In the genomic region with DNA sequence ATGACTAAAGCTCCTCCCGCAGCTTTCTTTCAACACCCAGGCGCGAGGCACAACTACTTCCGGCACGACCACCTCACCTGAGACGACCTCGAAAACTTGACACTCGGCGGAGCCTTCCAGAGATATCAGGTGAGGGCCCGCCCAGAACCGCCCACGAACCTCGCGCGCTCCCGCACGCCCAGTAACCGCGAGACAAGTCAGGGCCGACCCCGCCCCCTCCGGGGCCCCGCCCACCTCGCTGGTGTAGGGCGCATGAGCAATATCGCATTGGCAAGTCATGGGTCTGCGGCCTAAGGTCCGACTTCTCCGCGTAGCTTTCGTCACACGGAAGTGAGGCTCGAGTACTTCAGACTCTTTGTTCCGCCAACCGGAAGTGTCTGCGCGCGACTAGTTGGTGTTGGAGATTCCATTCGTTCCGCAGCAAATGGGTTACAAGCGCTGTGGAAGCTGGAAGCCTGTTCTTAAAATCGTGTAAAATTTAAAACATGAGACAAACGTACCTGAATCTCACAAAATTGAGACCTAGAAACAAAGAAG, we compare ENCODE assay signal across 7 mouse cellular contexts. TPM values are rescaled to one million over a fixed set of nuclear protein-coding genes. Genes with fewer than 3 reads are reported as not detected.
DNase-seq lines count a peak whose midpoint lies in the region; ATAC-seq lines count a peak whose summit lies in the region.

No protein-coding gene starts in this region.

- no peaks in the 10 kb centered on the region for H3K36me3 ChIP-seq in embryonic facial prominence, embryonic 11.5 days (replicated peaks; ENCODE audit: control insufficient read depth, insufficient read depth, low read depth, low read length)
- H3K36me3 ChIP-seq in limb, embryonic 10.5 days: peaks cover 30% of the 10 kb centered on the region
- peaks cover 12% of the 10 kb centered on the region for H3K36me3 ChIP-seq in midbrain, embryonic 13.5 days

- H3K9me3 ChIP-seq in embryonic facial prominence, embryonic 11.5 days (replicated peaks; ENCODE audit: control insufficient read depth, low read length): no peaks in the 10 kb centered on the region
- H3K9me3 ChIP-seq in limb, embryonic 10.5 days (replicated peaks): no peaks in the 10 kb centered on the region
- no peaks in the 10 kb centered on the region for H3K9me3 ChIP-seq in midbrain, embryonic 13.5 days

- ATAC-seq in embryonic facial prominence, embryonic 11.5 days (replicated peaks; ENCODE audit: insufficient number of reproducible peaks, low FRiP score, low TSS enrichment, low read depth): peak; percentile 97
- peak; percentile 97 for ATAC-seq in granulocyte monocyte progenitor cell, adult 5-6 weeks (replicated peaks; ENCODE audit: poor library complexity, severe bottlenecking)
- ATAC-seq in midbrain, embryonic 13.5 days: peak; percentile 99

- H3K4me3 ChIP-seq in embryonic facial prominence, embryonic 11.5 days (ENCODE audit: low read depth, low read length): peak overlapping the region; percentile 48
- H3K4me3 ChIP-seq in limb, embryonic 10.5 days: peak overlapping the region; percentile 75
- H3K4me3 ChIP-seq in midbrain, embryonic 13.5 days (replicated peaks): peak overlapping the region; percentile 70

- peak overlapping the region; percentile 47 for H3K9ac ChIP-seq in embryonic facial prominence, embryonic 11.5 days (replicated peaks; ENCODE audit: low read length)
- H3K9ac ChIP-seq in midbrain, embryonic 13.5 days (replicated peaks): peak overlapping the region; percentile 79

- H3K27me3 ChIP-seq in embryonic facial prominence, embryonic 11.5 days (ENCODE audit: control insufficient read depth, insufficient read depth, low read length): no peaks in the 10 kb centered on the region
- H3K27me3 ChIP-seq in limb, embryonic 10.5 days (ENCODE audit: low read depth, poor library complexity, severe bottlenecking): no peaks in the 10 kb centered on the region
- no peaks in the 10 kb centered on the region for H3K27me3 ChIP-seq in midbrain, embryonic 13.5 days

- H3K27ac ChIP-seq in embryonic facial prominence, embryonic 11.5 days (replicated peaks; ENCODE audit: low read depth, low read length): peak overlapping the region; percentile 31; the same call in 1 of the 2 replicates
- peak overlapping the region; percentile 87 for H3K27ac ChIP-seq in limb, embryonic 10.5 days
- H3K27ac ChIP-seq in midbrain, embryonic 13.5 days: peak overlapping the region; percentile 86

- H3K4me2 ChIP-seq in embryonic facial prominence, embryonic 11.5 days (ENCODE audit: low read depth, low read length): peak overlapping the region; percentile 65
- peak overlapping the region; percentile 83 for H3K4me2 ChIP-seq in midbrain, embryonic 13.5 days (replicated peaks)

- peak; percentile 100 for DNase-seq in adrenal gland, postnatal 14 days
- DNase-seq in embryonic facial prominence, embryonic 11.5 days (ENCODE audit: low spot score): peak; percentile 99
- peak; percentile 99 for DNase-seq in kidney, adult 11 months
- DNase-seq in limb, embryonic 10.5 days (ENCODE audit: low spot score): peak; percentile 99
- peak; percentile 100 for DNase-seq in spleen, adult 12 weeks (ENCODE audit: low spot score)

- under 1% methylated on average over 43 of the region's 43 CpGs for WGBS in embryonic facial prominence, embryonic 11.5 days
- under 1% methylated on average over 43 of the region's 43 CpGs for WGBS in limb, embryonic 10.5 days
- WGBS in midbrain, embryonic 13.5 days: under 1% methylated on average over 43 of the region's 43 CpGs

- no peaks in the 10 kb centered on the region for H3K4me1 ChIP-seq in embryonic facial prominence, embryonic 11.5 days (ENCODE audit: control insufficient read depth, insufficient read depth, low read length)
- peaks cover 8% of the 10 kb centered on the region; the same call in 1 of the 2 replicates for H3K4me1 ChIP-seq in limb, embryonic 10.5 days
- H3K4me1 ChIP-seq in midbrain, embryonic 13.5 days (replicated peaks): peaks cover 21% of the 10 kb centered on the region

RNA-seq across cellular contexts. Expression of a gene that starts 0.5 kb away (rescaled TPM):
- 37.5 and 46.1 TPM in 2 replicates for total RNA-seq in adrenal gland, postnatal 14 days (2021)
- polyA plus RNA-seq in embryonic facial prominence, embryonic 11.5 days (2014; fragmentation: Nextera tagmentation; extraction: Ambion mirVana): 82.3 and 88.9 TPM in 2 replicates
- 18.8 and 30.2 TPM in 2 replicates for total RNA-seq in granulocyte monocyte progenitor cell, adult 5-6 weeks (2014; fragmentation: Nextera tagmentation)
- 21.6 and 40.5 TPM in 2 replicates for total RNA-seq in granulocyte monocyte progenitor cell, adult 5-6 weeks (2017)
- 68.4 and 73.9 TPM in 2 replicates for polyA plus RNA-seq in limb, embryonic 10.5 days (2016; fragmentation: Nextera tagmentation; extraction: Ambion mirVana)
- 66.1 and 73.4 TPM in 2 replicates for polyA plus RNA-seq in midbrain, embryonic 13.5 days (2015; fragmentation: Nextera tagmentation; extraction: Ambion mirVana)

RNA-seq across cellular contexts. Expression of a gene that starts 25.9 kb away (rescaled TPM):
- total RNA-seq in adrenal gland, postnatal 14 days (2021): 128 and 133 TPM in 2 replicates
- polyA plus RNA-seq in embryonic facial prominence, embryonic 11.5 days (2014; fragmentation: Nextera tagmentation; extraction: Ambion mirVana): 41.5 and 48.2 TPM in 2 replicates
- 79.8 and 85.7 TPM in 2 replicates for total RNA-seq in granulocyte monocyte progenitor cell, adult 5-6 weeks (2014; fragmentation: Nextera tagmentation)
- total RNA-seq in granulocyte monocyte progenitor cell, adult 5-6 weeks (2017): 52.4 and 56.1 TPM in 2 replicates
- 27.6 and 30.0 TPM in 2 replicates for polyA plus RNA-seq in limb, embryonic 10.5 days (2016; fragmentation: Nextera tagmentation; extraction: Ambion mirVana)
- 44.4 and 44.8 TPM in 2 replicates for polyA plus RNA-seq in midbrain, embryonic 13.5 days (2015; fragmentation: Nextera tagmentation; extraction: Ambion mirVana)

RNA-seq across cellular contexts. Expression of a gene that starts 31.9 kb away (rescaled TPM):
- total RNA-seq in adrenal gland, postnatal 14 days (2021): 95.0 and 96.7 TPM in 2 replicates
- 27.1 and 29.9 TPM in 2 replicates for polyA plus RNA-seq in embryonic facial prominence, embryonic 11.5 days (2014; fragmentation: Nextera tagmentation; extraction: Ambion mirVana)
- 111 and 115 TPM in 2 replicates for total RNA-seq in granulocyte monocyte progenitor cell, adult 5-6 weeks (2014; fragmentation: Nextera tagmentation)
- 239 and 262 TPM in 2 replicates for total RNA-seq in granulocyte monocyte progenitor cell, adult 5-6 weeks (2017)
- polyA plus RNA-seq in limb, embryonic 10.5 days (2016; fragmentation: Nextera tagmentation; extraction: Ambion mirVana): 49.2 and 51.6 TPM in 2 replicates
- polyA plus RNA-seq in midbrain, embryonic 13.5 days (2015; fragmentation: Nextera tagmentation; extraction: Ambion mirVana): 44.5 and 46.2 TPM in 2 replicates

Comparison
In these comparisons a context has a peak if more than half of its experiments do, and no peak if none do; other contexts are left out.
1. Peak in every context shown above with its lines: DNase-seq, ATAC-seq, H3K4me3 ChIP-seq and H3K27ac ChIP-seq.
2. H3K27ac ChIP-seq: peak in every context shown above with its lines; median percentile 87 in limb, embryonic 10.5 days; 86 in midbrain, embryonic 13.5 days; 31 in embryonic facial prominence, embryonic 11.5 days.